Mouse (Mus musculus): Measurements from ENCODE around the gene Nfkbib. TPM values are rescaled to one million over a fixed set of nuclear protein-coding genes. Genes with fewer than 3 reads are reported as not detected.
A peak's percentile ranks its signal among the peaks of the same experiment; 100 is the strongest.

Gene Nfkbib
- polyA plus RNA-seq, 1 experiment from 2014 or later: 33.4 TPM

GRCm38 (mm10) chr7:28793834-28794233 lies 26.5 kb upstream of the Nfkbib start:
- no peak overlapping the region for H3K27ac ChIP-seq (replicated peaks; ENCODE audit: low read depth, low read length)
- no peaks in the 10 kb centered on the region for H3K9me3 ChIP-seq (replicated peaks; ENCODE audit: control insufficient read depth, low read length)
- no peak overlapping the region for H3K9ac ChIP-seq (replicated peaks; ENCODE audit: low read length)
- no peak overlapping the region for H3K4me3 ChIP-seq (ENCODE audit: low read depth, low read length)
- H3K27me3 ChIP-seq (ENCODE audit: control insufficient read depth, insufficient read depth, low read length): no peaks in the 10 kb centered on the region
- 36% methylated on average over 2 of the region's 2 CpGs for WGBS
- H3K4me1 ChIP-seq (ENCODE audit: control insufficient read depth, insufficient read depth, low read length): peaks cover 6% of the 10 kb centered on the region; the same call in 1 of the 2 replicates
- H3K4me2 ChIP-seq (ENCODE audit: low read depth, low read length): no peak overlapping the region
- DNase-seq (ENCODE audit: low spot score) (no peak), ATAC-seq (replicated peaks; ENCODE audit: insufficient number of reproducible peaks, low FRiP score, low TSS enrichment, low read depth) (no peak)
- H3K36me3 ChIP-seq (replicated peaks; ENCODE audit: control insufficient read depth, insufficient read depth, low read depth, low read length): no peaks in the 10 kb centered on the region

DNA sequence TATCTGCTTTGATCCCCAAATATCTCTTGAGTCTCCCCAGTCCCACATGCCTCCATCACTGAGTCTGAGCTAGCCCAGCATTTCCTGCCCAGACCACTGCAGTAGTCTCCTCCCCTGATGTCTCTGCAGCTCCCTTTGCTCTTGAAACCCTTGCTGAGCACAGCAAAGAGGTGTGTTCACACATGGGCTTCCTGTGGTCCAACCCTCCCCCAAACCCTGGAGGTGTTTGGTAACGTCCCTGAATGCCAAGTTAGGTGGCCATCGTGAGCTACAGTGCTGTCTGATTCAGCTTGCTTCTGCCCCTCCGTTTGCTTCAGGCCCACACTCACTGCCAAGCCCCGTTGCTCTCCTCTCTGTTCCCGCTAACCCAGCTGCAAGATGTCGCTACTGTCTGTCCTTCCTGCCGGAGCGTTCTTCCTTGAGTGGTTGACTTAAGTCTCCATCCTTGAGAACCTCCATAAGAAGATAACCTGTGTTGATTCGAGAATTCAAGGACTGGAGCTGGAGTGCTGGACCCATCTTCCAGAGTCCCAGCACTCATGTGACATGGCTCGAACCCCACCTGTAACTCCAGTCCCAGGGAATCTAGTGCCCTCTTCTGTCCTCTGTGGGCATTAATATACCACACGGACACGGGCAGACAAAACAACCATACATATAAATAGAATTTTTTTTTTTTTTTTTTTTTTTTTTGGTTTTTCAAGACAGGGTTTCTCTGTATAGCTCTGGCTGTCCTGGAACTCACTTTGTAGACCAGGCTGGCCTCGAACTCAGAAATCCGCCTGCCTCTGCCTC lies 25.3 kb upstream of the Nfkbib start:
- Histone ChIP-seq H3K9me3 (replicated peaks; ENCODE audit: control insufficient read depth, low read length) (no peaks in the 10 kb centered on the region), H3K4me3 (ENCODE audit: low read depth, low read length) (no peak overlapping the region), H3K9ac (replicated peaks; ENCODE audit: low read length) (no peak overlapping the region), H3K36me3 (replicated peaks; ENCODE audit: control insufficient read depth, insufficient read depth, low read depth, low read length) (no peaks in the 10 kb centered on the region), H3K4me2 (ENCODE audit: low read depth, low read length) (no peak overlapping the region), H3K27ac (replicated peaks; ENCODE audit: low read depth, low read length) (0 out of 2 replicates have a peak overlapping the region, but pooled peaks have one; percentile 13), H3K27me3 (ENCODE audit: control insufficient read depth, insufficient read depth, low read length) (no peaks in the 10 kb centered on the region), H3K4me1 (ENCODE audit: control insufficient read depth, insufficient read depth, low read length) (peaks cover 6% of the 10 kb centered on the region; the same call in 1 of the 2 replicates)
- DNase-seq (ENCODE audit: low spot score) (no peak), ATAC-seq (replicated peaks; ENCODE audit: insufficient number of reproducible peaks, low FRiP score, low TSS enrichment, low read depth) (no peak)
- 80% methylated on average over 12 of the region's 14 CpGs for WGBS

- no peak for ATAC-seq (replicated peaks; ENCODE audit: insufficient number of reproducible peaks, low FRiP score, low TSS enrichment, low read depth)
- DNase-seq (ENCODE audit: low spot score): peak; percentile 63
- Histone ChIP-seq H3K36me3 (replicated peaks; ENCODE audit: control insufficient read depth, insufficient read depth, low read depth, low read length) (no peaks in the 10 kb centered on the region), H3K4me2 (ENCODE audit: low read depth, low read length) (no peak overlapping the region), H3K27ac (replicated peaks; ENCODE audit: low read depth, low read length) (0 out of 2 replicates have a peak overlapping the region, but pooled peaks have one; percentile 20), H3K4me1 (ENCODE audit: control insufficient read depth, insufficient read depth, low read length) (peaks cover 4% of the 10 kb centered on the region; the same call in 1 of the 2 replicates), H3K27me3 (ENCODE audit: control insufficient read depth, insufficient read depth, low read length) (no peaks in the 10 kb centered on the region), H3K9ac (replicated peaks; ENCODE audit: low read length) (no peak overlapping the region), H3K4me3 (ENCODE audit: low read depth, low read length) (no peak overlapping the region), H3K9me3 (replicated peaks; ENCODE audit: control insufficient read depth, low read length) (no peaks in the 10 kb centered on the region)
Measured at GRCm38 (mm10) chr7:28791706-28792105, 24.4 kb upstream of the Nfkbib start.

GRCm38 (mm10) chr7:28790066-28790806 lies 22.9 kb upstream of the Nfkbib start:
- Histone ChIP-seq H3K27me3 (ENCODE audit: control insufficient read depth, insufficient read depth, low read length) (no peaks in the 10 kb centered on the region), H3K36me3 (replicated peaks; ENCODE audit: control insufficient read depth, insufficient read depth, low read depth, low read length) (no peaks in the 10 kb centered on the region), H3K4me2 (ENCODE audit: low read depth, low read length) (no peak overlapping the region), H3K27ac (replicated peaks; ENCODE audit: low read depth, low read length) (no peak overlapping the region), H3K9me3 (replicated peaks; ENCODE audit: control insufficient read depth, low read length) (no peaks in the 10 kb centered on the region), H3K9ac (replicated peaks; ENCODE audit: low read length) (no peak overlapping the region), H3K4me1 (ENCODE audit: control insufficient read depth, insufficient read depth, low read length) (peaks cover 4% of the 10 kb centered on the region; the same call in 1 of the 2 replicates), H3K4me3 (ENCODE audit: low read depth, low read length) (no peak overlapping the region)
- WGBS: 45% methylated on average over 8 of the region's 8 CpGs
- no peak for ATAC-seq (replicated peaks; ENCODE audit: insufficient number of reproducible peaks, low FRiP score, low TSS enrichment, low read depth)
- DNase-seq (ENCODE audit: low spot score): peak; percentile 34

GRCm38 (mm10) chr7:28789235-28789634 lies 21.9 kb upstream of the Nfkbib start:
- H3K4me3 ChIP-seq (ENCODE audit: low read depth, low read length): no peak overlapping the region
- H3K36me3 ChIP-seq (replicated peaks; ENCODE audit: control insufficient read depth, insufficient read depth, low read depth, low read length): no peaks in the 10 kb centered on the region
- peaks cover 4% of the 10 kb centered on the region; the same call in 1 of the 2 replicates for H3K4me1 ChIP-seq (ENCODE audit: control insufficient read depth, insufficient read depth, low read length)
- H3K4me2 ChIP-seq (ENCODE audit: low read depth, low read length): no peak overlapping the region
- DNase-seq (ENCODE audit: low spot score) (peak; percentile 44), ATAC-seq (replicated peaks; ENCODE audit: insufficient number of reproducible peaks, low FRiP score, low TSS enrichment, low read depth) (no peak)
- 42% methylated on average over 3 of the region's 3 CpGs for WGBS
- no peaks in the 10 kb centered on the region for H3K27me3 ChIP-seq (ENCODE audit: control insufficient read depth, insufficient read depth, low read length)
- H3K9me3 ChIP-seq (replicated peaks; ENCODE audit: control insufficient read depth, low read length): no peaks in the 10 kb centered on the region
- no peak overlapping the region for H3K9ac ChIP-seq (replicated peaks; ENCODE audit: low read length)
- H3K27ac ChIP-seq (replicated peaks; ENCODE audit: low read depth, low read length): no peak overlapping the region; the same call in 1 of the 2 replicates

- 55% methylated on average over 5 of the region's 5 CpGs for WGBS
- Histone ChIP-seq H3K4me1 (ENCODE audit: control insufficient read depth, insufficient read depth, low read length) (peaks cover 4% of the 10 kb centered on the region; the same call in 1 of the 2 replicates), H3K27ac (replicated peaks; ENCODE audit: low read depth, low read length) (peak within 1 kb of the TSS; percentile 9), H3K27me3 (ENCODE audit: control insufficient read depth, insufficient read depth, low read length) (no peaks in the 10 kb centered on the region), H3K9me3 (replicated peaks; ENCODE audit: control insufficient read depth, low read length) (no peaks in the 10 kb centered on the region), H3K36me3 (replicated peaks; ENCODE audit: control insufficient read depth, insufficient read depth, low read depth, low read length) (no peaks in the 10 kb centered on the region), H3K4me2 (ENCODE audit: low read depth, low read length) (no peak within 1 kb of the TSS), H3K4me3 (ENCODE audit: low read depth, low read length) (no peak within 1 kb of the TSS), H3K9ac (replicated peaks; ENCODE audit: low read length) (no peak within 1 kb of the TSS)
- DNase-seq (ENCODE audit: low spot score): no peak
- ATAC-seq (replicated peaks; ENCODE audit: insufficient number of reproducible peaks, low FRiP score, low TSS enrichment, low read depth): no peak
Measured at GRCm38 (mm10) chr7:28788307-28789195, 21.2 kb upstream of the Nfkbib start, which contains the start of gene Rinl. Rinl (plus strand) TSS chr7:28788969.

DNA sequence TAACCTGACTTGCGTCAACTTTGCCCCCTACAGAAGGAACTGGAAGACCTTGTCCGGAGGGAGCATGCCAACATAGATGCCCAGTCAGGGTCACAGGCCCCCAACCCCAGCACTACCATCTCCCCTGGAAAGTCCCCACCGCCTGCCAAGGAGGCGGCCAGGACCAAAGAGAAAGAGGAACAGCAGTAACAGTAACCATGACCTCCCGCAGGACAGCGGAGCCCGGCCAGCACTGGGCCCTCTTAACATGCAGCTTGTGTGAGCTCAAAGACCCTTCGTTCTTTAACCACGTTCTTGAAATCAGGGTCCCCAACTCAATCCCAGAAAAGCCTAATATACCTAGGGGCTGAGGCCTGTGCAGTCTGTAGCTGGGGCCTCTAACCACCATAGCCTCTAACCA lies 20.6 kb upstream of the Nfkbib start:
- WGBS: 93% methylated on average over 9 of the region's 9 CpGs
- H3K4me2 ChIP-seq (ENCODE audit: low read depth, low read length): no peak overlapping the region
- H3K4me1 ChIP-seq (ENCODE audit: control insufficient read depth, insufficient read depth, low read length): peaks cover 4% of the 10 kb centered on the region; the same call in 1 of the 2 replicates
- no peaks in the 10 kb centered on the region for H3K36me3 ChIP-seq (replicated peaks; ENCODE audit: control insufficient read depth, insufficient read depth, low read depth, low read length)
- H3K9me3 ChIP-seq (replicated peaks; ENCODE audit: control insufficient read depth, low read length): no peaks in the 10 kb centered on the region
- H3K9ac ChIP-seq (replicated peaks; ENCODE audit: low read length): no peak overlapping the region
- ATAC-seq (replicated peaks; ENCODE audit: insufficient number of reproducible peaks, low FRiP score, low TSS enrichment, low read depth): no peak
- H3K27ac ChIP-seq (replicated peaks; ENCODE audit: low read depth, low read length): no peak overlapping the region
- no peak overlapping the region for H3K4me3 ChIP-seq (ENCODE audit: low read depth, low read length)
- H3K27me3 ChIP-seq (ENCODE audit: control insufficient read depth, insufficient read depth, low read length): no peaks in the 10 kb centered on the region
- DNase-seq (ENCODE audit: low spot score): no peak
